Mouse (Mus musculus): ENCODE measurements at regions not wholly inside any gene's neighbourhood (a gene's known extent, or its start where the extent isn't known, plus 50 kb on each side); places are given as distances from the start of the nearest gene placed in this dataset.
"Not testable (repeated sequence)": the region's sequence is repeated elsewhere in the genome, so short reads cannot be mapped to it uniquely, and the experiment has no call there.

DNA sequence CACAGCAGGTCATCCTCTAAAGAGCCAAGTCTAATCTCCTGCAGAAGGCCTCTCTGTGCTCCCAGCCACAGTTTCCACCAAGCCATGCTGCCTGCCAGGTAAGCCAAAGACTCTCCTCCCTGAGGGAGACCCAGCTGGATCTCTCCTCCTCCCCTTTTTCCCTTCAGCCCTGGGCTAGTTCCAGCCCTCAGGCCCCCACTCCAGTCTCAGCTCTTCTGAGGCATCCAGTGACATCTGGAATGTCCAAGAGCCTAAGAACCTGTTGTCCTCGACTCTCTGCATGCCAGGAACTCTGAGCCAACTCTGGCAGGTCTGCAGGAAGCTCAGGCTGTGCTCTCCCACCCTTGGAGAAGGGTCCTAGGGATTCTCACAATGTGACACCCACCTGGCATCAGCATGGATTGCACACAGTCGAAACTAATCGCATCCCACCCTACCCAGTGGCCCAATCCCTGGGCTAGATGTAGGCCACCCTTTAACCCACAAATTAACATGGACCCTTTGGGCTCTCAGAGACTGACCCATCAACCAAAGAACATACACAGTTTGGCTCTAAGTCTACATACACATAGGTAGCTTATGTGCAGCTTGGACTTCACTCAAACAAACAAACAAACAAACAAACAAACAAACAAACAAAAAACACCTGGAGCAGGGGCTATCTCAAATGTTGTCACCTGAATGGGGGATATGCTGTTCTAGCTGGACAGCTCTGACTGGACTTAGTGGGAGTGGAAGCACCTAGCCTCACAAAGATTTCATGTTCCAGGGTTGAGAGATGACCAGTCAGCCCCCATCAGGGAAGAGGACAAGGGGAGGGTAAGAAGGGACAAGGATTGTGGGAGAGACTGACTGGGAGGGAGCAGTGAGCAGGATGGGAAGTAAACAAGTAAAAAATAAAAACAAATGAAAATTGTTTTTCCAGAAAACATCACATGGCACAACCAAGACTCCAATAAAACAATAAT lies 57.9 kb upstream of the Zfp709 start:
- not testable (repeated sequence) for H3K4me3 ChIP-seq (ENCODE audit: low read depth, low read length); H3K36me3 ChIP-seq (ENCODE audit: control insufficient read depth, insufficient read depth, low read length); H3K9ac ChIP-seq (replicated peaks; ENCODE audit: low read depth, low read length); H3K9me3 ChIP-seq (ENCODE audit: control insufficient read depth, low read depth, low read length); H3K4me1 ChIP-seq (ENCODE audit: control insufficient read depth, insufficient read depth, low read length); H3K27ac ChIP-seq (ENCODE audit: low read length); H3K27me3 ChIP-seq (ENCODE audit: control insufficient read depth, insufficient read depth, low read length); H3K4me2 ChIP-seq (replicated peaks; ENCODE audit: low read depth, low read length)
- 67% methylated on average over 3 of the region's 3 CpGs for WGBS
- ATAC-seq (ENCODE audit: insufficient number of reproducible peaks, insufficient read depth, low FRiP score, low read depth) = peak; percentile 83

DNA sequence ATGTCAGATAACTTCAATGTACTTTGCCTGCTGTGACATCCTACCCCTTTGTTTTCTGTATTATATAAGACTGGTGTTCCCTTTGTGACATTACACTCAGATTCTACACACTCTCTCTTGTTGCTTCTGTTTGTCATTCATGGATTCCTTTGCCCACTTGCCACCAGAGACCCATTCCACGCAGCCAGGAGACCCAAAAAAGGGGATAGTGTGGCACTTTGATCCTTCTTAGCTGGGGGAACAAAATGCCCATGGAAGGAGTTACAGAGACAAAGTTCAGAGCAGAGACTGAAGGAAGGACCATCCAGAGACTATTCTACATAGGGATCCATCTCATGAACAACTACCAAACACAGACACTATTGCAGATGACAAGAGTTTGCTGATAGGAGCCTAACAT lies 59.1 kb upstream of the Zfp709 start:
- not testable (repeated sequence) for H3K4me2 ChIP-seq (replicated peaks; ENCODE audit: low read depth, low read length); H3K4me3 ChIP-seq (ENCODE audit: low read depth, low read length); ATAC-seq (ENCODE audit: insufficient number of reproducible peaks, insufficient read depth, low FRiP score, low read depth); H3K9me3 ChIP-seq (ENCODE audit: control insufficient read depth, low read depth, low read length); H3K9ac ChIP-seq (replicated peaks; ENCODE audit: low read depth, low read length); H3K27me3 ChIP-seq (ENCODE audit: control insufficient read depth, insufficient read depth, low read length); H3K36me3 ChIP-seq (ENCODE audit: control insufficient read depth, insufficient read depth, low read length); H3K4me1 ChIP-seq (ENCODE audit: control insufficient read depth, insufficient read depth, low read length); H3K27ac ChIP-seq (ENCODE audit: low read length)
- 50% methylated on average over 1 of the region's 1 CpGs for WGBS

DNA sequence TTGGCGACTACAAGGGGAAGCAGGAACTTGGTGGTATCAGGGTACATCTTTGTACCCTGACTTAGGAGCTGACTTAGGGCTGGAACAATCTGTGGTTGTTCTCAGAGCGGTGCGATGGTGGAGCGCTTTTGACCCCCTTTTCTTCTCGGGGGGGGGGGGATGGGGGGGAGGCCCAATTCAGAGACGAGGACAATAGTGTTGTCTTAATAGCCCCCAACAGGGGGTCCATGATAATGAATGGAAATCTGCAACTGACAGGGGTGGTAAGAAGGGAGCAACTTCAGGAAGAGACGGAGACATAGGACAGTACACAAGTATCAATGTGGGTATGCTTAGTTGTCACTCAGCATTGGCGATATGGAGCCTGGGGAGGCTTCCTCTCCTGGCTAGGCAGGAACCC lies 61.9 kb upstream of the Zfp709 start:
- WGBS = 86% methylated on average over 8 of the region's 8 CpGs
- H3K27me3 ChIP-seq (ENCODE audit: control insufficient read depth, insufficient read depth, low read length); H3K4me1 ChIP-seq (ENCODE audit: control insufficient read depth, insufficient read depth, low read length); H3K4me3 ChIP-seq (ENCODE audit: low read depth, low read length); H3K27ac ChIP-seq (ENCODE audit: low read length); H3K9me3 ChIP-seq (ENCODE audit: control insufficient read depth, low read depth, low read length); H3K4me2 ChIP-seq (replicated peaks; ENCODE audit: low read depth, low read length); H3K36me3 ChIP-seq (ENCODE audit: control insufficient read depth, insufficient read depth, low read length); H3K9ac ChIP-seq (replicated peaks; ENCODE audit: low read depth, low read length): not testable (repeated sequence)
- peak; percentile 69; the same call in 1 of the 2 replicates for ATAC-seq (ENCODE audit: insufficient number of reproducible peaks, insufficient read depth, low FRiP score, low read depth)

DNA sequence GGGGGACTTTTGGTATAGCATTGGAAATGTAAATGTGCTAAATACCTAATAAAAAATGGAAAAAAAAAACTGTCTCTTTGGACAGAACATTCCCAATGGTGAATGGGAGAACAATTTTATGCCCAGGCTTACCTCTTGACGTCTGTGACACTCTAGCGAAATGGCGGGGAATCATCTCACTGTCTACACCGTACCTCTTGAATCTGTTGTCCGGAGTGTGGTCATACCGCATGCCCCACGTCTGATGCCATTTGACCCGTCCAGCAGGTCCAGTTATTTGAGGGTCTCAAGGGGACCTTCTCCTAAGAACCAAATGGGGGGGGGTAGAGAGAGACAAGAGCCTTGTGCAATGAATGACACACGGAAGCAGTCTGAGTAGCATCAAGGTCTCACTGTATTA lies 62.4 kb upstream of the Zfp709 start:
- H3K27ac ChIP-seq (ENCODE audit: low read length); H3K9ac ChIP-seq (replicated peaks; ENCODE audit: low read depth, low read length); H3K4me2 ChIP-seq (replicated peaks; ENCODE audit: low read depth, low read length); H3K27me3 ChIP-seq (ENCODE audit: control insufficient read depth, insufficient read depth, low read length); H3K36me3 ChIP-seq (ENCODE audit: control insufficient read depth, insufficient read depth, low read length); H3K4me3 ChIP-seq (ENCODE audit: low read depth, low read length); ATAC-seq (ENCODE audit: insufficient number of reproducible peaks, insufficient read depth, low FRiP score, low read depth); H3K9me3 ChIP-seq (ENCODE audit: control insufficient read depth, low read depth, low read length); H3K4me1 ChIP-seq (ENCODE audit: control insufficient read depth, insufficient read depth, low read length): not testable (repeated sequence)
- 91% methylated on average over 9 of the region's 9 CpGs for WGBS

DNA sequence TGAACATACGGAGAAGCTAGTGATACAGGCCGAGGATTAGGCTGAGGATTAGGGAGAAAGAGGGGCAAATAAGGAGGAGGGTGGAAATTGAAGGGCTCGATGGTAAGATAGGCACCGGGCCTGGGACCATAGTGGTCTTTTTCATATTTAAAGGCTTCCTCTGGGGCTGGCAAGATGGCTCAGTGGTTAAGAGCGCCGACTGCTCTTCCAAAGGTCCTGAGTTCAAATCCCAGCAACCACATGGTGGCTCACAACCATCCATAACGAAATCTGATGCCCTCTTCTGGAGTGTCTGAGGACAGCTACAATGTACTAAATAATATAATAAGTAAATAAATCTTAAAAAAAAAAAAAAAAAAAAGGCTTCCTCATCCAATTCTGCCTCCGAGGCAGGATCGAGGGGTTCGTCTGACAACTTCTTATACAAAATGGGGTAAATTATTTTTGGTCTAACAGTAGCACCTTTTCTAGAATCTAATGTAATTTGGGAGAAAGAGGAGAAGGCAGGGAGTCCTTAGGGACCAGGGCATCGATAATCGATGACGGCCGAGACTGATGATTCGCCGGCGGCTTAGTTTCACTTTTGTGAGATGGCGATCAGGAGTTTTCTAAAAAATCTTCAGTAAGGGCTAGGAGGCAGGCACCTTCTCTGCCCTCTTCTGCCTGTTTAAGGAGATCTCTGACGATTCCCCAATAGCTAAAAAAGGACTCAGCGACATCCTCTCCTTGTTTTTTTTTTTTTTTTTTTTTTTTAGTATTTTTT lies 65.4 kb upstream of the Zfp709 start:
- H3K4me3 ChIP-seq (ENCODE audit: low read depth, low read length); H3K4me2 ChIP-seq (replicated peaks; ENCODE audit: low read depth, low read length); H3K4me1 ChIP-seq (ENCODE audit: control insufficient read depth, insufficient read depth, low read length); ATAC-seq (ENCODE audit: insufficient number of reproducible peaks, insufficient read depth, low FRiP score, low read depth); H3K9me3 ChIP-seq (ENCODE audit: control insufficient read depth, low read depth, low read length); H3K27me3 ChIP-seq (ENCODE audit: control insufficient read depth, insufficient read depth, low read length); H3K36me3 ChIP-seq (ENCODE audit: control insufficient read depth, insufficient read depth, low read length); H3K9ac ChIP-seq (replicated peaks; ENCODE audit: low read depth, low read length); H3K27ac ChIP-seq (ENCODE audit: low read length): not testable (repeated sequence)
- WGBS = 91% methylated on average over 19 of the region's 20 CpGs

DNA sequence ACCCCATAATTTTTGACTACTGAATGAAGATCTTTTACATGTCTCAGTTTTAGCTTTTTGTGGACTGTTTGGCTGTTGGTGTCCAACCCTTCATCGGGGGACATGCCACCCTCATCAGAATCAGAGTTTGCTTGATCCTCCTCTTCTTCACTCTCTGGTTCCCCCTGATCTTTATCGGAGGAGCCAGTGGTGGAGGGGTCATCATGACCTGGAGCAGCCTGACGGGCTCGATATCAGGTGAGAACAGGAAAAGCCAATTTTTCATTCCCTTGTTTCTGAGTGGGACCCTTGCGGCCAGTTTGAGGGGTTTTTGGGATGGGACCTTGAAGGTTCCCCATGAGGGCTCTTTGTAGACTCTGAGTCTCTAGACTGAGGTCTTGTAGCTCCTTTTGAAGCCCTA lies 66.0 kb upstream of the Zfp709 start:
- not testable (repeated sequence) for H3K4me1 ChIP-seq (ENCODE audit: control insufficient read depth, insufficient read depth, low read length); H3K27ac ChIP-seq (ENCODE audit: low read length); H3K9me3 ChIP-seq (ENCODE audit: control insufficient read depth, low read depth, low read length); ATAC-seq (ENCODE audit: insufficient number of reproducible peaks, insufficient read depth, low FRiP score, low read depth); H3K4me2 ChIP-seq (replicated peaks; ENCODE audit: low read depth, low read length); H3K36me3 ChIP-seq (ENCODE audit: control insufficient read depth, insufficient read depth, low read length); H3K4me3 ChIP-seq (ENCODE audit: low read depth, low read length); H3K9ac ChIP-seq (replicated peaks; ENCODE audit: low read depth, low read length); H3K27me3 ChIP-seq (ENCODE audit: control insufficient read depth, insufficient read depth, low read length)
- 95% methylated on average over 5 of the region's 5 CpGs for WGBS

DNA sequence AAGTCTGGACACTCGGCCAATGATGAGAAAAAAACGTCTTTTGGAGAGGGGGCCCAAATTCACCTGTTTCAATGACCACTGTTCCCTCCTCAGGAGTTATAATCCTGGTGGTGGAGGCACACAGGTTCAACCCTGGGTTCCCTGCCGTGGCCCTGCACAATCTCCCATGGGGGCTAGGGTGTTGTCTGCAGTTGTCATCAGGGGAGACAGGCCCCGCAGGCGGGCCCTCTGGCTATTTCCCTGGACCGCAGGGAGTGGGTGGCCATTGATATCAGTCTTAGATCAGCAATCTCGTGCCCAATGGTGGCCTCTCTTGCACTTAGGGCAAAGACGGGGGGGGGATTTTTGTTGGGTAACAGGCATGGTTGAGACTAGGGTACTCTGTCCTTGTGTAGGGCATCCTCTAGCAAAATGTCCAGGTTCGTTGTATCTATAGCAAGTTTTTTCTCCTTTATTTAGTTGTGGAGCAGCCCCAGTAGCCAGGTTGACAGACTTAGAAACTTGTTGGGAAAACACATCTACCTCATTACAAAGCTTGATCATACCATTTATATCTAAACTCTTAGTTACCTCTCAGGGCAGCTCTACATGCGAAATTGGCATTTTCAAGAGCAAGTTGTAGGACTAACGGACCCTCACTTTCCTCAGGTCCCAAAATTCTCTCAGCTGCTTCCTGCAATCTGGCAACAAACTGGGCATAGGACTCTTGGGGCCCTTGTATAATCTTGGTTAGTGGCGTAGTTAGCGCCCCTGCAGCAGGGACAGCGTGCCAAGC lies 66.9 kb upstream of the Zfp709 start:
- H3K4me2 ChIP-seq (replicated peaks; ENCODE audit: low read depth, low read length); H3K9ac ChIP-seq (replicated peaks; ENCODE audit: low read depth, low read length); H3K9me3 ChIP-seq (ENCODE audit: control insufficient read depth, low read depth, low read length); H3K27ac ChIP-seq (ENCODE audit: low read length); ATAC-seq (ENCODE audit: insufficient number of reproducible peaks, insufficient read depth, low FRiP score, low read depth); H3K27me3 ChIP-seq (ENCODE audit: control insufficient read depth, insufficient read depth, low read length); H3K4me1 ChIP-seq (ENCODE audit: control insufficient read depth, insufficient read depth, low read length); H3K36me3 ChIP-seq (ENCODE audit: control insufficient read depth, insufficient read depth, low read length); H3K4me3 ChIP-seq (ENCODE audit: low read depth, low read length): not testable (repeated sequence)
- WGBS = 90% methylated on average over 14 of the region's 14 CpGs

DNA sequence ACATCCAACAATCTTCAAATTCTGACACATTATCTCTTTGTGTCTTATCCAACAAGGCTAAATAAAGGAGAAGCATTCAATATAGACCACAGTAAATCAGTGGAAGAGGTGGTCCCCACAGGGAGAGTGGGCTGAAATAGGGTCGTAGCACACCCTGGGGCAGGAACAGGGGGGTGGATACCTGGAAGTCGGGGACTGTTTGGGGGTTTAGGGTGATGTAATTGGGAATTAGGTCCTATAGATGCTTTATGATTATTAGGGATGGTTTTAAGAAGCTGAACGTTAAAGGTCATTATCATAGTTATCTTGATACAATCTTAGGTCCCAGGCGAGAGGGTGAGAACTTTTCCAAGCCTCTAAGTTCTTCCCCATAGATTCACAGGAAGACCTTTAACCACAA lies 67.9 kb upstream of the Zfp709 start:
- not testable (repeated sequence) for H3K4me1 ChIP-seq (ENCODE audit: control insufficient read depth, insufficient read depth, low read length); H3K4me3 ChIP-seq (ENCODE audit: low read depth, low read length); H3K36me3 ChIP-seq (ENCODE audit: control insufficient read depth, insufficient read depth, low read length); H3K27ac ChIP-seq (ENCODE audit: low read length); H3K4me2 ChIP-seq (replicated peaks; ENCODE audit: low read depth, low read length); ATAC-seq (ENCODE audit: insufficient number of reproducible peaks, insufficient read depth, low FRiP score, low read depth); H3K27me3 ChIP-seq (ENCODE audit: control insufficient read depth, insufficient read depth, low read length); H3K9me3 ChIP-seq (ENCODE audit: control insufficient read depth, low read depth, low read length); H3K9ac ChIP-seq (replicated peaks; ENCODE audit: low read depth, low read length)
- WGBS = 85% methylated on average over 4 of the region's 4 CpGs

All from stomach, embryonic 14.5 days (tissue).